Mouse (Mus musculus) left cerebral cortex, adult 18-20 months (tissue): ENCODE data around the gene Fam84b. TPM values are rescaled to one million over a fixed set of nuclear protein-coding genes. Genes with fewer than 3 reads are reported as not detected.
"Not testable (repeated sequence)": the region's sequence is repeated elsewhere in the genome, so short reads cannot be mapped to it uniquely, and the experiment has no call there.

Experiments
- DNase-seq, 2 experiments: peaks; one replicate each; pipeline ENCODE4 v3.0.0; 2021 to 2022; ENCODE audit warnings: low spot score in 2 of 2, mixed read lengths in 1 of 2
- long read RNA-seq, 2 experiments: library from polyadenylated mRNA; stranded (forward); transcript quantifications; one replicate each; pipeline ENCODE4 v2.0.0; 2021
- total RNA-seq, 2 experiments: library from RNA; stranded (reverse); gene quantifications; 2 replicates each; pipeline ENCODE4 v1.2.3; 2021

The Fam84b gene
- 1 to 10 TPM; 5.4 to 5.8 TPM for total RNA-seq
- long read RNA-seq, experiment 1, full-length matches to known transcripts, result 3 of 7 reads
- long read RNA-seq, experiment 1, partial matches to known transcripts, result 0 of 7 reads
- long read RNA-seq, experiment 1, other reads (novel, unspliced or antisense), result 4 of 7 reads
- long read RNA-seq, experiment 2, partial matches to known transcripts, result 0 of 4 reads
- long read RNA-seq, experiment 2, other reads (novel, unspliced or antisense), result 4 of 4 reads

GRCm38 (mm10) chr15:60853231-60853999 lies at the start of gene Fam84b:
Fam84b (minus strand) TSS chr15:60853778.
- no peak for DNase-seq

- no peak for DNase-seq
These were observed 44.8 kb upstream of the Fam84b start for GRCm38 (mm10) chr15:60898187-60898965.

- DNase-seq, result no peak
These were observed 42.5 kb upstream of the Fam84b start for GRCm38 (mm10) chr15:60896040-60896439.

- no peak for DNase-seq
These were observed 39.4 kb upstream of the Fam84b start for GRCm38 (mm10) chr15:60892976-60893463.

GRCm38 (mm10) chr15:60888724-60889123 lies 35.1 kb upstream of the Fam84b start:
- no peak for DNase-seq

GRCm38 (mm10) chr15:60875721-60876120 lies 22.1 kb upstream of the Fam84b start:
- no peak for DNase-seq

GRCm38 (mm10) chr15:60862417-60862816 lies 8.8 kb upstream of the Fam84b start:
- no peak for DNase-seq

GRCm38 (mm10) chr15:60855112-60855511 lies 1.5 kb upstream of the Fam84b start:
- DNase-seq, result no peak

GRCm38 (mm10) chr15:60854151-60854550 lies 573 bp upstream of the Fam84b start:
- DNase-seq, result no peak

GRCm38 (mm10) chr15:60848630-60849029 lies 4.9 kb downstream of the Fam84b start:
- DNase-seq, result peak; percentile 4 to 45

- DNase-seq, result no peak
These were observed 7.3 kb downstream of the Fam84b start for GRCm38 (mm10) chr15:60846291-60846690.

GRCm38 (mm10) chr15:60845886-60846285 lies 7.7 kb downstream of the Fam84b start:
- DNase-seq, result no peak

GRCm38 (mm10) chr15:60841785-60842184 lies 11.8 kb downstream of the Fam84b start:
- DNase-seq, result no peak

GRCm38 (mm10) chr15:60841312-60841711 lies 12.3 kb downstream of the Fam84b start:
- DNase-seq, result not testable (repeated sequence)

GRCm38 (mm10) chr15:60840296-60840670 lies 13.3 kb downstream of the Fam84b start:
- no peak for DNase-seq

GRCm38 (mm10) chr15:60839539-60840295 lies 13.9 kb downstream of the Fam84b start:
- no peak for DNase-seq

GRCm38 (mm10) chr15:60838135-60838534 lies 15.4 kb downstream of the Fam84b start:
- DNase-seq, result no peak

- no peak for DNase-seq
These were observed 15.9 kb downstream of the Fam84b start for GRCm38 (mm10) chr15:60837719-60838118.

- no peak for DNase-seq
These were observed 17.3 kb downstream of the Fam84b start for GRCm38 (mm10) chr15:60836321-60836720.

GRCm38 (mm10) chr15:60834598-60835571 lies 18.7 kb downstream of the Fam84b start:
- DNase-seq, result no peak
